Mouse (Mus musculus) cerebellum, adult 2 months (tissue): ENCODE data around the gene E2f1.

Source experiments
- CTCF ChIP-seq: fragments of 200-500 bp; IDR thresholded peaks from 2 replicates; pipeline ENCODE4 v1.5.1; 2011; ENCODE audit warnings: low read depth, mild to moderate bottlenecking, control low read depth, low read length, moderate library complexity, borderline replicate concordance; ENCODE audit not compliant: insufficient read depth
- POLR2A ChIP-seq: fragments of 200-500 bp; IDR thresholded peaks from 2 replicates; pipeline ENCODE4 v1.6.1; 2011; ENCODE audit warnings: low read length, control low read depth, borderline replicate concordance; ENCODE audit not compliant: insufficient read depth

DNA sequence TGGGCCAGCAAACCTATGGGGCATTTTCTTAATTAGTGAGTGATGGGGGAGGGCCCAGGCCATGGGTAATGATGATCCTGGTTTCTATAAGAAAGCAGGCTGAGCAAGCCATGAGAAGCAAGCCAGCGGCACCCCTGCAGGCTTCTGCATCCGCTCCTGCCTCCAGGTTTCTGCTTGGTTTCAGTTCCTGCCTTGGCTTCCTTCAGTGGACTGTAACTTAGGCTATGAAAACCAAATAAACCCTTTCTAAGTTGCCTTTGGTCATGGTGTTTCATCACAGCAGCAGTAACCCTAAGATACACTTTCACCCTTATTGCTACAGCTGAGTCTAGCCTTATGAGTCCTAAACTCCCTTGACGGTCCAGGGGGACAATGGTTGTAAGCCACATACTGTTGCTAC is 27.7 kb upstream of the E2f1 start:
- TF ChIP-seq POLR2A (no peak), CTCF (no peak)
